Mouse (Mus musculus): ENCODE measurements at regions not wholly inside any gene's neighbourhood (a gene's known extent, or its start where the extent isn't known, plus 50 kb on each side); places are given as distances from the start of the nearest gene placed in this dataset.

GRCm38 (mm10) chr1:133491857-133492290, 67.7 kb upstream of the Sox13 start:
- no peaks in the 10 kb centered on the region for H3K27me3 ChIP-seq (ENCODE audit: control insufficient read depth, insufficient read depth, low read length)
- intact Hi-C loops (cut with DNase I) = loop anchor here (2.0 to 5.0 kb wide), 3 partner anchors 67 to 109 kb away; partner anchors contain the start of gene Sox13
- H3K4me3 ChIP-seq = no peak overlapping the region
- no peak for TF ChIP-seq POLR2A (IDR thresholded peaks at IDR 0.05; ENCODE audit: insufficient read depth, low read depth, low read length)
- TF ChIP-seq CTCF (IDR thresholded peaks at IDR 0.05) = peak; percentile 22; the same call in 1 of the 2 replicates
- DNase-seq = peak in 1 of 2 experiments; percentile 16
- no peaks in the 10 kb centered on the region for H3K79me2 ChIP-seq (replicated peaks; ENCODE audit: control insufficient read depth, insufficient read depth, low read length)
- H3K4me1 ChIP-seq (ENCODE audit: control insufficient read depth, insufficient read depth, low read length) = peaks cover 11% of the 10 kb centered on the region
- H3K36me3 ChIP-seq (ENCODE audit: control insufficient read depth, insufficient read depth, low read length) = no peaks in the 10 kb centered on the region
- no peak overlapping the region for H3K9ac ChIP-seq (ENCODE audit: low read depth, low read length)
- WGBS = 26% methylated on average over 4 of the region's 4 CpGs
- peak overlapping the region; percentile 94 for H3K27ac ChIP-seq

DNA sequence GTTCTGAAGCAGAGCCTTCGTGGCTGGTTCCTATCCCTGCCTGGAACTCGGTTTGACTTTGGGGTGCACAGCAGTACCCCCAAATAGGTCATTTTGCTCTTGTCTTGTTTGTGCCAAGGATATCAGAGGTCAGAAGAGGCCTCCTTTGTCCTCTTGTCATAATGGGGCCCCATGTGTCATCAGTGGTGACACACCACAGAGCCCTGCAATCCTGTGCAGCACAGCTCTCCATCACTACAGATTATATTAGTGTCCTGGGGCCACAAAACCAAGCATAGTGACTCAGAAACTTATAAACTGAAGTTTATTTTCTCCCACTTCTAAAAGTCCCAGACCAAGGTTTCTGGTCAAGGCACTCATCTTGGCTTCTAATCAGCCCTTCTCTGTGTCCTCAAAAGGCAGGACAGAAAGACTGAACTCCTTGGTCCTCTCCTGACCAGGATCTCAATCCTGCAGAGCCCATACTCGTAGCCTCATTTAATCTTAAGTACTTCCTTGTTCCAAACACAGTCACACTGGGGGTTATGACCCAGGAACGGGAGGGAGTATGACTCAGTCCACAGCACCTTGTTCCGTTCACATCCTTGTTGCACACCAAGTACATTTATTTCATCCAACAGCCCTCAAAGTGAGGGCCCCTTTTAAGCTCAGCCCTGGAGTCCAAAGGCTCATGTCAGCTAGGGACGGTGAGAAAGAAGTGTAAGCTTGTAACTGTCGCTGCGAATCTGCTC, 63.2 kb upstream of the Sox13 start:
- TF ChIP-seq EP300 (IDR thresholded peaks at IDR 0.05; ENCODE audit: insufficient read depth, low read depth, low read length) (no peak), CTCF (IDR thresholded peaks at IDR 0.05) (no peak), POLR2A (IDR thresholded peaks at IDR 0.05; ENCODE audit: insufficient read depth, low read depth, low read length) (no peak)
- H3K27ac ChIP-seq = no peak overlapping the region
- WGBS = 70% methylated on average over 8 of the region's 8 CpGs
- DNase-seq = no peak
- H3K9ac ChIP-seq (ENCODE audit: low read depth, low read length) = no peak overlapping the region
- H3K27me3 ChIP-seq (ENCODE audit: control insufficient read depth, insufficient read depth, low read length) = no peaks in the 10 kb centered on the region
- no peak overlapping the region for H3K4me3 ChIP-seq
- intact Hi-C loops (cut with DNase I) = no loop called here
- H3K79me2 ChIP-seq (replicated peaks; ENCODE audit: control insufficient read depth, insufficient read depth, low read length) = no peaks in the 10 kb centered on the region
- H3K36me3 ChIP-seq (ENCODE audit: control insufficient read depth, insufficient read depth, low read length) = no peaks in the 10 kb centered on the region
- peaks cover 7% of the 10 kb centered on the region for H3K4me1 ChIP-seq (ENCODE audit: control insufficient read depth, insufficient read depth, low read length)

GRCm38 (mm10) chr1:133486370-133486769, 62.2 kb upstream of the Sox13 start:
- Histone ChIP-seq H3K4me1 (ENCODE audit: control insufficient read depth, insufficient read depth, low read length) (no peaks in the 10 kb centered on the region), H3K27me3 (ENCODE audit: control insufficient read depth, insufficient read depth, low read length) (no peaks in the 10 kb centered on the region), H3K4me3 (no peak overlapping the region), H3K79me2 (replicated peaks; ENCODE audit: control insufficient read depth, insufficient read depth, low read length) (no peaks in the 10 kb centered on the region), H3K27ac (no peak overlapping the region), H3K9ac (ENCODE audit: low read depth, low read length) (no peak overlapping the region), H3K36me3 (ENCODE audit: control insufficient read depth, insufficient read depth, low read length) (no peaks in the 10 kb centered on the region)
- TF ChIP-seq EP300 (IDR thresholded peaks at IDR 0.05; ENCODE audit: insufficient read depth, low read depth, low read length) = no peak
- TF ChIP-seq POLR2A (IDR thresholded peaks at IDR 0.05; ENCODE audit: insufficient read depth, low read depth, low read length) = no peak
- peak; percentile 25; the same call in 1 of the 2 replicates for TF ChIP-seq CTCF (IDR thresholded peaks at IDR 0.05)
- intact Hi-C loops (cut with DNase I) = no loop called here
- DNase-seq = no peak
- 32% methylated on average over 10 of the region's 10 CpGs for WGBS

DNA sequence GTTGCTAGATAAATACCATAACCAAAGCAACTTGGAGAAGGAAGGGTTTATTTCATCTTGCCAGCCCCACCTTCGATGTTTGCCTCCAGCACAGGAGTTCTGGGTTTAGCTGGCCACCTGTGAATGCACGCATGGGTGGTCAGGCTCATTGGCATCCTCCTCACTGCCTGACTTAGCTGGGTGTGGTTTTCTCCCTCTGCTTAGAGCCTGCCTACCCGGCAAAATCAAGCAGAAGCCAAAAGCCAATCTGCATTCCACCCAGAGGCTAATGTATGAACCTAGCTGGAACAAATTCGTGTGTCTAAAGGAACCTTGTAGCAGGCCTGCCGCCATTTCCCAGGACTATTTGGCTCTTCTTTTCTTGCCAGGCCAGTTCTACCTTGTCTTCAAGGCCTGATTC, 58.7 kb upstream of the Sox13 start:
- TF ChIP-seq EP300 (IDR thresholded peaks at IDR 0.05; ENCODE audit: insufficient read depth, low read depth, low read length) (no peak), CTCF (IDR thresholded peaks at IDR 0.05) (no peak), POLR2A (IDR thresholded peaks at IDR 0.05; ENCODE audit: insufficient read depth, low read depth, low read length) (no peak)

DNA sequence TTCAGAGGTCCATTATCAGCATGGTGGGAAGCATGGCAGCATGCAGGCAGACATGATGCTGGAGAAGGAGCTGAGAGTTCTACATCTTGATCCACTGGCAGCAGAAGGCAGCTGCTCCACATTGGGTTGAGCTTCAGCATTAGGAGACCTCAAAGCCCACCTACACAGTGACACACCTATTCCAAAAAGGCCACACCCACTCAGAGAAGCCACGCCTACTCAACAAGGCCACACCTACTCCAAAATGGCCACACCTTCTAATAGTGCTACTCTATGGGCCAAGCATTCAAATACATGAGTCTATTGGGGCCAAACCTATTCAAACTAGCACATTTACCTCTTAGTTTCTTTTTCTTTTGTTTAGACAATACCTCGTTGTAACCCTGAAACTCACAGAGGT, 50.4 kb upstream of the Sox13 start:
- H3K36me3 ChIP-seq (ENCODE audit: control insufficient read depth, insufficient read depth, low read length) = no peaks in the 10 kb centered on the region
- WGBS = 55% methylated on average over 2 of the region's 2 CpGs
- no peak overlapping the region for H3K27ac ChIP-seq
- no peak overlapping the region for H3K9ac ChIP-seq (ENCODE audit: low read depth, low read length)
- H3K4me3 ChIP-seq = no peak overlapping the region
- H3K27me3 ChIP-seq (ENCODE audit: control insufficient read depth, insufficient read depth, low read length) = no peaks in the 10 kb centered on the region
- H3K79me2 ChIP-seq (replicated peaks; ENCODE audit: control insufficient read depth, insufficient read depth, low read length) = no peaks in the 10 kb centered on the region
- peaks cover 4% of the 10 kb centered on the region for H3K4me1 ChIP-seq (ENCODE audit: control insufficient read depth, insufficient read depth, low read length)
- DNase-seq = no peak
- intact Hi-C loops (cut with DNase I) = no loop called here
- TF ChIP-seq EP300 (IDR thresholded peaks at IDR 0.05; ENCODE audit: insufficient read depth, low read depth, low read length) (no peak), POLR2A (IDR thresholded peaks at IDR 0.05; ENCODE audit: insufficient read depth, low read depth, low read length) (no peak), CTCF (IDR thresholded peaks at IDR 0.05) (no peak)

More for the DNA sequence above, 58.7 kb upstream of the Sox13 start:
- Histone ChIP-seq H3K36me3 (ENCODE audit: control insufficient read depth, insufficient read depth, low read length) (no peaks in the 10 kb centered on the region), H3K27ac (no peak overlapping the region), H3K9ac (ENCODE audit: low read depth, low read length) (no peak overlapping the region), H3K4me3 (no peak overlapping the region), H3K79me2 (replicated peaks; ENCODE audit: control insufficient read depth, insufficient read depth, low read length) (no peaks in the 10 kb centered on the region), H3K27me3 (ENCODE audit: control insufficient read depth, insufficient read depth, low read length) (no peaks in the 10 kb centered on the region), H3K4me1 (ENCODE audit: control insufficient read depth, insufficient read depth, low read length) (no peaks in the 10 kb centered on the region)
- intact Hi-C loops (cut with DNase I) = no loop called here
- 59% methylated on average over 5 of the region's 5 CpGs for WGBS
- DNase-seq = no peak

Data from heart, adult 2 months (tissue).